Mouse (Mus musculus) neural tube, embryonic 13.5 days (tissue): ENCODE measurements at regions not wholly inside any gene's neighbourhood (a gene's known extent, or its start where the extent isn't known, plus 50 kb on each side); places are given as distances from the start of the nearest gene placed in this dataset.
A peak's percentile ranks its signal among the peaks of the same experiment; 100 is the strongest.

Experiments
- ATAC-seq: fragments of 200-750 bp; cut with Nextera tagmentation; 2 replicates; pipeline ENCODE4 v1.8.0; 2017; ENCODE audit warnings: low read depth, mild to moderate bottlenecking, moderate TSS enrichment, moderate library complexity
- H3K27ac ChIP-seq: fragments of 300-500 bp; sonication (generic); replicated peaks from 2 replicates; pipeline ENCODE4 v1.5.1; 2015; ENCODE audit warnings: moderate library complexity, mild to moderate bottlenecking, inconsistent platforms
- H3K27me3 ChIP-seq: fragments of 300-500 bp; sonication (generic); 2 replicates; pipeline ENCODE4 v1.6.1; 2015; ENCODE audit warnings: mild to moderate bottlenecking, inconsistent platforms
- H3K36me3 ChIP-seq: fragments of 300-500 bp; sonication (generic); 2 replicates; pipeline ENCODE4 v1.6.1; 2015; ENCODE audit warnings: mild to moderate bottlenecking, inconsistent platforms
- H3K4me1 ChIP-seq: fragments of 300-500 bp; sonication (generic); replicated peaks from 2 replicates; pipeline ENCODE4 v1.6.1; 2015; ENCODE audit warnings: inconsistent platforms
- H3K4me2 ChIP-seq: fragments of 300-500 bp; sonication (generic); 2 replicates; pipeline ENCODE4 v1.6.1; 2015; ENCODE audit warnings: inconsistent platforms, mild to moderate bottlenecking, moderate library complexity
- H3K4me3 ChIP-seq: fragments of 300-500 bp; sonication (generic); 2 replicates; pipeline ENCODE4 v1.5.1; 2015; ENCODE audit warnings: mild to moderate bottlenecking, inconsistent platforms
- H3K9ac ChIP-seq: fragments of 300-500 bp; sonication (generic); 2 replicates; pipeline ENCODE4 v1.6.1; 2015; ENCODE audit warnings: moderate library complexity, mild to moderate bottlenecking, inconsistent platforms
- H3K9me3 ChIP-seq: fragments of 300-500 bp; sonication (generic); 2 replicates; pipeline ENCODE4 v1.6.1; 2016; ENCODE audit warnings: inconsistent platforms
- WGBS: fragments of 180-500 bp; shearing (Covaris S2); methylation state at CpG from one replicate; pipeline ENCODE4 v1.1.7; 2015; 5-methylcytosine and 5-hydroxymethylcytosine counted together

- Histone ChIP-seq H3K27me3 (no peaks in the 10 kb centered on the region), H3K36me3 (no peaks in the 10 kb centered on the region), H3K9ac (no peak overlapping the region), H3K9me3 (no peaks in the 10 kb centered on the region), H3K27ac (no peak overlapping the region), H3K4me3 (no peak overlapping the region), H3K4me1 (0 out of 2 replicates have a peak, but pooled peaks cover 4% of the 10 kb centered on the region), H3K4me2 (no peak overlapping the region)
- 82% methylated on average over 9 of the region's 9 CpGs for WGBS
- no peak for ATAC-seq
Measured at GRCm38 (mm10) chr15:62712543-62713131, 1132.3 kb downstream of the Gsdmc2 start.

- 0 out of 2 replicates have a peak, but pooled peaks cover 4% of the 10 kb centered on the region for H3K4me1 ChIP-seq
- H3K27ac ChIP-seq, result no peak overlapping the region
- no peaks in the 10 kb centered on the region for H3K27me3 ChIP-seq
- H3K36me3 ChIP-seq, result no peaks in the 10 kb centered on the region
- H3K4me3 ChIP-seq, result no peak overlapping the region
- H3K9me3 ChIP-seq, result no peaks in the 10 kb centered on the region
- 0 out of 2 replicates have a peak, but pooled peaks have one; percentile 53 for ATAC-seq
- no peak overlapping the region for H3K4me2 ChIP-seq
- H3K9ac ChIP-seq, result no peak overlapping the region
- WGBS, result 62% methylated on average over 3 of the region's 3 CpGs
Measured at GRCm38 (mm10) chr15:62712060-62712542, 1132.9 kb downstream of the Gsdmc2 start.

- Histone ChIP-seq H3K4me2 (no peak overlapping the region), H3K4me3 (no peak overlapping the region), H3K9me3 (no peaks in the 10 kb centered on the region), H3K9ac (no peak overlapping the region), H3K27ac (no peak overlapping the region), H3K36me3 (no peaks in the 10 kb centered on the region), H3K27me3 (no peaks in the 10 kb centered on the region), H3K4me1 (0 out of 2 replicates have a peak, but pooled peaks cover 4% of the 10 kb centered on the region)
- 70% methylated on average over 2 of the region's 2 CpGs for WGBS
- ATAC-seq, result no peak
Measured at GRCm38 (mm10) chr15:62709546-62709945, 1135.4 kb downstream of the Gsdmc2 start.

- no peak overlapping the region for H3K27ac ChIP-seq
- H3K36me3 ChIP-seq, result no peaks in the 10 kb centered on the region
- H3K4me2 ChIP-seq, result no peak overlapping the region
- H3K4me3 ChIP-seq, result no peak overlapping the region
- H3K4me1 ChIP-seq, result no peaks in the 10 kb centered on the region
- 72% methylated on average over 1 of the region's 1 CpGs for WGBS
- ATAC-seq, result no peak
- H3K9ac ChIP-seq, result no peak overlapping the region
- no peaks in the 10 kb centered on the region for H3K9me3 ChIP-seq
- no peaks in the 10 kb centered on the region for H3K27me3 ChIP-seq
Measured at GRCm38 (mm10) chr15:62698559-62698958, 1146.4 kb downstream of the Gsdmc2 start.

DNA sequence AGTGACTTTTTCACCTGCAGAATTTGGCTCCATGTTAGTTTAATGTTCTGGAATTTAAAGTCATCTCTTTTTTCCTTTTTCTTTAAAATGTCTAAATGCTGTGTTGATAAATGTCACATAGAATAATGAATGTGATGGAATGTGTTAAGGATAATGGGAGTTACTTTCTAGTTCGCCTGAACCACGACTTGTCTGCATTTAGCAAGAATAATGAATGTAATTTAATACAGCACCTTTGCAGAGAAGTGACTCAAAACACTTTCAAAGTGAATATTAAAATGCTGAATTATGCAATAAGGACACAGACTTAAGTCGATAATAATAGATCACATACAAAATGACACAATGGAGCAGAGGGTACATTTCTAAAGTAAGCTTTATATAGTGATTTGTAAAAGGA, 1150.2 kb downstream of the Gsdmc2 start:
- Histone ChIP-seq H3K27ac (no peak overlapping the region), H3K4me3 (no peak overlapping the region), H3K4me1 (no peaks in the 10 kb centered on the region), H3K4me2 (no peak overlapping the region), H3K27me3 (no peaks in the 10 kb centered on the region), H3K9me3 (no peaks in the 10 kb centered on the region), H3K36me3 (no peaks in the 10 kb centered on the region), H3K9ac (no peak overlapping the region)
- 52% methylated on average over 3 of the region's 3 CpGs for WGBS
- ATAC-seq, result no peak

- no peaks in the 10 kb centered on the region for H3K9me3 ChIP-seq
- H3K27ac ChIP-seq, result no peak overlapping the region
- no peak for ATAC-seq
- H3K9ac ChIP-seq, result no peak overlapping the region
- H3K36me3 ChIP-seq, result no peaks in the 10 kb centered on the region
- H3K27me3 ChIP-seq, result no peaks in the 10 kb centered on the region
- H3K4me2 ChIP-seq, result no peak overlapping the region
- H3K4me1 ChIP-seq, result no peaks in the 10 kb centered on the region
- WGBS, result 98% methylated on average over 9 of the region's 10 CpGs
- no peak overlapping the region for H3K4me3 ChIP-seq
Measured at GRCm38 (mm10) chr15:62693671-62694070, 1151.3 kb downstream of the Gsdmc2 start.

- no peak overlapping the region for H3K4me3 ChIP-seq
- no peaks in the 10 kb centered on the region for H3K36me3 ChIP-seq
- H3K27ac ChIP-seq, result no peak overlapping the region
- H3K9me3 ChIP-seq, result no peaks in the 10 kb centered on the region
- no peak overlapping the region for H3K4me2 ChIP-seq
- WGBS, result 37% methylated on average over 4 of the region's 4 CpGs
- peaks cover 7% of the 10 kb centered on the region; the same call in 1 of the 2 replicates for H3K4me1 ChIP-seq
- H3K9ac ChIP-seq, result no peak overlapping the region
- no peak for ATAC-seq
- no peaks in the 10 kb centered on the region for H3K27me3 ChIP-seq
Measured at GRCm38 (mm10) chr15:62673410-62673809, 1171.6 kb downstream of the Gsdmc2 start.

GRCm38 (mm10) chr15:62670026-62670425, 1175.0 kb downstream of the Gsdmc2 start:
- whole genome bisulfite sequencing, result 86% methylated on average over 3 of the region's 3 CpGs
- Histone ChIP-seq H3K4me3 (no peak overlapping the region), H3K36me3 (no peaks in the 10 kb centered on the region), H3K4me1 (peaks cover 7% of the 10 kb centered on the region; the same call in 1 of the 2 replicates), H3K27ac (no peak overlapping the region), H3K4me2 (no peak overlapping the region), H3K9me3 (no peaks in the 10 kb centered on the region), H3K9ac (no peak overlapping the region), H3K27me3 (no peaks in the 10 kb centered on the region)
- no peak for ATAC-seq

- Histone ChIP-seq H3K4me3 (no peak overlapping the region), H3K27ac (no peak overlapping the region), H3K36me3 (no peaks in the 10 kb centered on the region), H3K4me2 (no peak overlapping the region), H3K9me3 (no peaks in the 10 kb centered on the region), H3K27me3 (no peaks in the 10 kb centered on the region), H3K4me1 (no peaks in the 10 kb centered on the region), H3K9ac (no peak overlapping the region)
- WGBS, result 19% methylated on average over 4 of the region's 4 CpGs
- no peak for ATAC-seq
Measured at GRCm38 (mm10) chr15:62659096-62659495, 1185.9 kb downstream of the Gsdmc2 start.

- 73% methylated on average over 1 of the region's 1 CpGs for WGBS
- Histone ChIP-seq H3K9me3 (no peaks in the 10 kb centered on the region), H3K36me3 (no peaks in the 10 kb centered on the region), H3K4me3 (no peak overlapping the region), H3K4me1 (no peaks in the 10 kb centered on the region), H3K27ac (no peak overlapping the region), H3K27me3 (no peaks in the 10 kb centered on the region), H3K9ac (no peak overlapping the region), H3K4me2 (no peak overlapping the region)
- ATAC-seq, result no peak
Measured at GRCm38 (mm10) chr15:62658695-62659094, 1186.3 kb downstream of the Gsdmc2 start.

GRCm38 (mm10) chr15:62646476-62647168, 1198.4 kb downstream of the Gsdmc2 start:
- ATAC-seq, result no peak
- WGBS, result 68% methylated on average over 6 of the region's 6 CpGs
- no peaks in the 10 kb centered on the region for H3K9me3 ChIP-seq

GRCm38 (mm10) chr15:62644744-62645143, 1200.2 kb downstream of the Gsdmc2 start:
- no peaks in the 10 kb centered on the region for H3K27me3 ChIP-seq
- no peaks in the 10 kb centered on the region for H3K36me3 ChIP-seq
- no peaks in the 10 kb centered on the region for H3K4me1 ChIP-seq
- ATAC-seq, result no peak
- no peak overlapping the region for H3K4me2 ChIP-seq
- H3K27ac ChIP-seq, result no peak overlapping the region
- no peak overlapping the region for H3K9ac ChIP-seq
- no peak overlapping the region for H3K4me3 ChIP-seq
- 80% methylated on average over 2 of the region's 2 CpGs for WGBS
- H3K9me3 ChIP-seq, result no peaks in the 10 kb centered on the region

More at GRCm38 (mm10) chr15:62646476-62647168, 1198.4 kb downstream of the Gsdmc2 start:
- Histone ChIP-seq H3K27me3 (no peaks in the 10 kb centered on the region), H3K9ac (no peak overlapping the region), H3K36me3 (no peaks in the 10 kb centered on the region), H3K4me2 (no peak overlapping the region), H3K27ac (no peak overlapping the region), H3K4me3 (no peak overlapping the region), H3K4me1 (no peaks in the 10 kb centered on the region)
